Comparison of ENCODE assay signal across 16 mouse cellular contexts in the genomic region with DNA sequence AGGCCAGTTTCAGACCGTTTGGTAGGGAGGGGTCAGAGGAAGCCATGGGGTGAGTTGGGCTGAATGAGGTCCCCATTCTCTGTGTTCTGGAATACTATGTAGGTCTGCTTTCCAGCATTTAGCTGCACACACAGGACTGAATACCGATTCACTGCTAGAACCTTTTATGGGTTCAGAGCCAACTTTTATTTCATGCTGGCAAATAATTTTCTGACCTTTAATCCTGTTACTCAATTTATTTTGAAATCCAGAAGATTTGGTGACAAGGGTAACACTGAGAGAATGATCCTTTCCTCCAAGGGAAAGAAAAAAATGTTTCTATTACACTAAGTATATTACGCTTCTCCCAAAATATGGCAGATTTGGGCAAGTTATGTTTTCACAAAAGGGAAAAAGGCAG.
"Had no signal": no experiment of that assay in that cellular context is flagged by ENCODE, and none has a peak within 500 bp of the region (broad histone marks: within the 10 kb centered on the region; RNA-seq: fewer than 3 reads in every experiment).

No protein-coding gene starts in this region.

- H3K4me3 ChIP-seq: limb, embryonic 10.5 days; limb, embryonic 13.5 days; liver, embryonic 13.5 days; lung, embryonic 15.5 days; stomach, embryonic 15.5 days had no signal

- DNase-seq: kidney, adult 11 months; kidney, adult 9 months; kidney, postnatal 14 days; liver; liver, embryonic 13.5 days; lung, postnatal 14 days; lung, postnatal 4 days; right cerebral cortex, adult 18-20 months; right cerebral cortex, postnatal 14 days; right cerebral cortex, postnatal 4 days; spleen, adult 18-20 months; thymus, postnatal 25 days had no signal

- H3K27ac ChIP-seq: limb, embryonic 10.5 days; limb, embryonic 13.5 days; liver, embryonic 13.5 days; lung, embryonic 15.5 days; stomach, embryonic 15.5 days had no signal
